Mouse (Mus musculus) stomach, postnatal 0 days (tissue): ENCODE data around the gene Htr6.

Experiments
- CTCF ChIP-seq: IDR thresholded peaks from 2 replicates; pipeline ENCODE4 v1.5.1; 2016; ENCODE audit warnings: antibody characterized with exemption, low read depth, mild to moderate bottlenecking, moderate library complexity
- EP300 ChIP-seq: optimal IDR thresholded peaks from 2 replicates; pipeline ENCODE3; 2016; ENCODE audit warnings: antibody characterized with exemption

DNA sequence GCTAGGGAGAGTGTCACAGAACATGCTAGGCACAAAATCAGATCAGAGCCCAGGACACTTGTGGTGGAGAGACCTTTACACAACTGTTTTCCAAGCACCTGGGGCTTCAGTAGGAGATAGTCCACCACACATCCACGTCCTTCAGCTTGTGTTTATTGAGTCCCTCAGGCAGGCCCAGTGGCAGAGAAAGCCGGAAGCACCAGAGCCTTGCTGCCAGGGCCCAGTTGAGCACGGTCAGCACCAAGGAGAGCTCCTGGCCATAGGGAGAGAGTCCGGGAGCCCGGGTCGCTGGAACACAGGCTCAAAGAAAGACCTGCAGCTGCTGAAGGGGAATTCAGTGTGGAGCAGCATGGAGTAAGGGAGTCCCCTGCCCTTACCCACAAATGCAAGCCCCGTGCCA lies 15.8 kb downstream of the Htr6 start:
- TF ChIP-seq CTCF (no peak), EP300 (no peak)
